Mouse (Mus musculus) forebrain, postnatal 0 days (tissue): ENCODE results near the gene Esr1. TPM values are rescaled to one million over a fixed set of nuclear protein-coding genes. Genes with fewer than 3 reads are reported as not detected.
A peak's percentile ranks its signal among the peaks of the same experiment; 100 is the strongest.

ENCODE experiments used
- ATAC-seq: fragments of 200-750 bp; cut with Nextera tagmentation; 2 replicates; pipeline ENCODE4 v1.8.0; 2017; ENCODE audit warnings: mild to moderate bottlenecking, moderate library complexity
- DNase-seq: peaks from one replicate; pipeline ENCODE4 v3.0.0-alpha.2; 2015
- H3K27ac ChIP-seq: fragments of 300-500 bp; sonication (generic); 2 replicates; pipeline ENCODE4 v1.5.1; 2014; ENCODE audit warnings: low read depth, mild to moderate bottlenecking, antibody characterized with exemption, low read length, moderate library complexity, mixed read lengths
- H3K27me3 ChIP-seq: fragments of 300-500 bp; sonication (generic); 2 replicates; pipeline ENCODE4 v1.6.1; 2014; ENCODE audit warnings: mild to moderate bottlenecking, low read length, mixed read lengths; ENCODE audit not compliant: insufficient read depth
- H3K36me3 ChIP-seq: fragments of 300-500 bp; sonication (generic); 2 replicates; pipeline ENCODE4 v1.6.1; 2014; ENCODE audit warnings: mild to moderate bottlenecking, moderate library complexity; ENCODE audit not compliant: insufficient read depth
- H3K4me1 ChIP-seq: fragments of 300-500 bp; sonication (generic); 2 replicates; pipeline ENCODE4 v1.6.1; 2014; ENCODE audit warnings: antibody characterized with exemption; ENCODE audit not compliant: insufficient read depth
- H3K4me2 ChIP-seq: fragments of 300-500 bp; sonication (generic); 2 replicates; pipeline ENCODE4 v1.6.1; 2014; ENCODE audit warnings: low read depth, mild to moderate bottlenecking, moderate library complexity
- H3K4me3 ChIP-seq: fragments of 300-500 bp; sonication (generic); 2 replicates; pipeline ENCODE4 v1.5.1; 2014; ENCODE audit warnings: low read depth, low read length, mixed read lengths
- H3K9ac ChIP-seq: fragments of 300-500 bp; sonication (generic); 2 replicates; pipeline ENCODE4 v1.6.1; 2014; ENCODE audit warnings: mild to moderate bottlenecking
- H3K9me3 ChIP-seq: fragments of 300-500 bp; sonication (generic); 2 replicates; pipeline ENCODE4 v1.6.1; 2016; ENCODE audit warnings: low read length
- CTCF ChIP-seq: sonication (generic); IDR thresholded peaks from 2 replicates; pipeline ENCODE4 v1.5.1; 2016; ENCODE audit warnings: antibody characterized with exemption, control low read depth, low read depth
- WGBS: fragments of 180-500 bp; shearing (Covaris S2); extraction: QIAGEN DNeasy Blood & Tissue Kit; methylation state at CpG from one replicate; pipeline ENCODE4 v1.1.7; 2014; 5-methylcytosine and 5-hydroxymethylcytosine counted together
- polyA plus RNA-seq: library from polyadenylated mRNA; unstranded; fragments of >200 nt; fragmentation: Nextera tagmentation; extraction: Ambion mirVana; gene quantifications from 2 replicates; pipeline ENCODE4 v1.2.1, GENCODE M21; 2015
- total RNA-seq: library from RNA; depleted of rRNA; stranded (reverse); fragments of >200 nt; gene quantifications from 2 replicates; pipeline ENCODE4 v1.2.3, GENCODE M21; 2014

Gene Esr1
- total and polyA plus RNA-seq, 2 experiments from 2014 or later, result 1.2 to 1.3 TPM

DNA sequence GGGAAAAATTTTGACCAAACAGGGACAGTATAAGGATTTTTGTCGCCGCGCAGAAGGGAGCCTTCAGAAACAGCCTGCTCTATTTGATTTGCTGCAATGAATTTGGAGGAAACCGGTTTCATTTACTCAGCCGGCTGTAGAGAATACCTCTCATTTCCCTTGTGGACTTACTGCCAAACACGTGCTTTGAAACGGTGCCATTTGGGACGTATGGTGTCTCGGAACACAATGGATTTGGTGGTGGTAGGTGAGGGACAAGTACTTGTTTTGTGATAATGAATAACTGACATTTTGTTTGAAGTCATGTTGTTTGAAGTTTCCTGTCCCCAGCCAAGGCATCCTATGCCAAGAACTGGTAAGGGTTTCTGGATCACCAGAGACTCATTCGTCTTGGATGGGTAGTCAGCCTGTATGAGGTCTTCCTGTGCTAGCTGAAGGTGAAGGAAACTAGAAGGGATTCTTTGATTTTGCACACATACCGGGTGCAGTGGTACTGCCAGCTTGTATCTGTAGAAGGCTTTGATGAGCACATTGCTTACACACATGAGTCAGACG lies 72.4 kb downstream of the Esr1 start:
- no peak for TF ChIP-seq CTCF
- H3K4me1 ChIP-seq, result no peaks in the 10 kb centered on the region
- H3K9me3 ChIP-seq, result no peaks in the 10 kb centered on the region
- H3K27ac ChIP-seq, result no peak overlapping the region
- 87% methylated on average over 12 of the region's 12 CpGs for WGBS
- ATAC-seq (no peak), DNase-seq (no peak)
- no peak overlapping the region for H3K9ac ChIP-seq
- H3K4me3 ChIP-seq, result no peak overlapping the region
- H3K36me3 ChIP-seq, result no peaks in the 10 kb centered on the region
- H3K27me3 ChIP-seq, result no peaks in the 10 kb centered on the region
- no peak overlapping the region for H3K4me2 ChIP-seq

DNA sequence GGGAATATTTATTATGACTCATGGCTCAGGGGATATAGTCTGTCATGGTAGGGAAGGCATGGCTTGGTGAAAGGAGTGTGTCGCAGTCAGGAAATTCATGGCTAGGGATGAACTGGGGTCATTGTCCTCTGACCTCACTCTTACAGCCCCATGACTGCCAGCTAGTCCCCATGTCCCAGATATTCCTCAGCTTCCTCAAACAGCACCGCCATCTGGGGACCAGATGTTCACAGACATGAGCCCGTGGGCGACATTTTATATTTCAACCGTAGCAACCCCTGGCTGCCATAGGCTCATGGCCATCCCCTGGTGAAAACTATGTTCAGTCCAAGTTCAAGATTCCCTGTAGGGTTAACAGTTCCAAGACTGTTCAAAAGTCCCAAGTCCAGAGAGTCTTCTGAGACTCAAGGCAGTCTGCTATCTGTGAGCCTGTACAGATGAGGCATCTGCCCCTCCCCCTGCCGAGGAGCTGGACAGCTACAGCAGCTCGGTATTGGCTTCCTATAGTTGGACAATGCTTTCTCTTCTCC lies 83.0 kb downstream of the Esr1 start:
- Histone ChIP-seq H3K27me3 (no peaks in the 10 kb centered on the region), H3K36me3 (no peaks in the 10 kb centered on the region), H3K4me3 (no peak overlapping the region), H3K4me1 (no peaks in the 10 kb centered on the region), H3K4me2 (no peak overlapping the region), H3K9ac (no peak overlapping the region), H3K27ac (no peak overlapping the region), H3K9me3 (no peaks in the 10 kb centered on the region)
- TF ChIP-seq CTCF, result no peak
- DNase-seq, result no peak
- WGBS, result 90% methylated on average over 7 of the region's 7 CpGs
- no peak for ATAC-seq

DNA sequence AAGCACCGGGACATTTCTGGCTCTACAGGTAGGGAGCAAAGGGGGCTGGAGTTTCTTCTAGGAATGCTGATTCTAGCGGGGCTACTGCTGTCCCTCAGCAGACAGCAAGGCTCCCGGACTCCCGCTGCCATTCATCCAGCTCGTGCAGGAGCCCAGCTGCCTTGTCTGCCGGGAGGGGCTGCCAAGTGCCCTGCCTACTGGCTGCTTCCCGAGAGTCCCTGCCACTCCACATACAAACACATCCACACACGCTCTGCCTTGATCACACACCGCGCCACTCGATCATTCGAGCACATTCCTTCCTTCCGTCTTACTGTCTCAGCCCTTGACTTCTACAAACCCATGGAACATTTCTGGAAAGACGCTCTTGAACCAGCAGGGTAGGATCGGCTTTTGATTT lies 98.5 kb downstream of the Esr1 start:
- no peak overlapping the region for H3K9ac ChIP-seq
- ATAC-seq, result peak; percentile 70
- no peaks in the 10 kb centered on the region for H3K9me3 ChIP-seq
- H3K4me2 ChIP-seq, result peak overlapping the region; percentile 55
- H3K4me3 ChIP-seq, result peak overlapping the region; percentile 35
- peak; percentile 55 for DNase-seq
- H3K36me3 ChIP-seq, result no peaks in the 10 kb centered on the region
- no peak for TF ChIP-seq CTCF
- no peak overlapping the region for H3K27ac ChIP-seq
- H3K4me1 ChIP-seq, result peaks cover 8% of the 10 kb centered on the region; the same call in 1 of the 2 replicates
- WGBS, result 3% methylated on average over 15 of the region's 15 CpGs
- H3K27me3 ChIP-seq, result peaks cover 19% of the 10 kb centered on the region; the same call in 1 of the 2 replicates

GRCm38 (mm10) chr10:4711434-4711833 lies 100.0 kb downstream of the Esr1 start:
- ATAC-seq (no peak), DNase-seq (no peak)
- H3K9me3 ChIP-seq, result no peaks in the 10 kb centered on the region
- peak overlapping the region; percentile 51; the same call in 1 of the 2 replicates for H3K4me3 ChIP-seq
- 49% methylated on average over 5 of the region's 5 CpGs for WGBS
- no peak overlapping the region for H3K9ac ChIP-seq
- H3K27me3 ChIP-seq, result peaks cover 19% of the 10 kb centered on the region; the same call in 1 of the 2 replicates
- H3K4me2 ChIP-seq, result peak overlapping the region; percentile 99; the same call in 1 of the 2 replicates
- H3K27ac ChIP-seq, result no peak overlapping the region
- TF ChIP-seq CTCF, result no peak
- H3K36me3 ChIP-seq, result no peaks in the 10 kb centered on the region
- H3K4me1 ChIP-seq, result peaks cover 8% of the 10 kb centered on the region; the same call in 1 of the 2 replicates

DNA sequence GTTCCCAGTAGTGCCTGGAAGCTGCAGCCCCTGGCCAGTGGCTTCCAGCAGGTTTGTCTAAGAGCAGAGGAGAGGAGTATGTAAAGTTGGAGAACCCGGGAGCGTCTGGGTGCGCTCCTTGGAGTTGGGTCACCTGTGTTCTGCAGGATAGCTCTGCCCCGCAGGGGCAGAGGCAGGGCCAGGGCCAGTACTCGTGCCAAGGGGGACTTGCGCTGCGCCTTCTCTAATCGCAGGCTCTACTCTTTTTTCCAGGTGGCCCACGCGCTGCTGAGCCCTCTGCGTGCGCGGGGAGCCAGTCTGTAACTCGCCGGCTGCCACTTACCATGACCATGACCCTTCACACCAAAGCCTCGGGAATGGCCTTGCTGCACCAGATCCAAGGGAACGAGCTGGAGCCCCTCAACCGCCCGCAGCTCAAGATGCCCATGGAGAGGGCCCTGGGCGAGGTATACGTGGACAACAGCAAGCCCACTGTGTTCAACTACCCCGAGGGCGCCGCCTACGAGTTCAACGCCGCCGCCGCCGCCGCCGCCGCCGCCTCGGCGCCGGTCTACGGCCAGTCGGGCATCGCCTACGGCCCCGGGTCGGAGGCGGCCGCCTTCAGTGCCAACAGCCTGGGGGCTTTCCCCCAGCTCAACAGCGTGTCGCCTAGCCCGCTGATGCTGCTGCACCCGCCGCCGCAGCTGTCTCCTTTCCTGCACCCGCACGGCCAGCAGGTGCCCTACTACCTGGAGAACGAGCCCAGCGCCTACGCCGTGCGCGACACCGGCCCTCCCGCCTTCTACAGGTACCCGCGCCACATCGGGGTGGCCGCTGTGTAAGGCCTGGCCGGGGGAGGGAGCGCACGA lies 100.9 kb downstream of the Esr1 start:
- no peaks in the 10 kb centered on the region for H3K9me3 ChIP-seq
- peak overlapping the region; percentile 51 for H3K4me3 ChIP-seq
- 5% methylated on average over 68 of the region's 68 CpGs for WGBS
- H3K4me2 ChIP-seq, result peak overlapping the region; percentile 99
- no peak overlapping the region for H3K27ac ChIP-seq
- H3K36me3 ChIP-seq, result no peaks in the 10 kb centered on the region
- TF ChIP-seq CTCF, result no peak
- H3K4me1 ChIP-seq, result peaks cover 8% of the 10 kb centered on the region; the same call in 1 of the 2 replicates
- peak; percentile 56 for ATAC-seq
- no peak for DNase-seq
- peaks cover 19% of the 10 kb centered on the region; the same call in 1 of the 2 replicates for H3K27me3 ChIP-seq
- H3K9ac ChIP-seq, result peak overlapping the region; percentile 58

DNA sequence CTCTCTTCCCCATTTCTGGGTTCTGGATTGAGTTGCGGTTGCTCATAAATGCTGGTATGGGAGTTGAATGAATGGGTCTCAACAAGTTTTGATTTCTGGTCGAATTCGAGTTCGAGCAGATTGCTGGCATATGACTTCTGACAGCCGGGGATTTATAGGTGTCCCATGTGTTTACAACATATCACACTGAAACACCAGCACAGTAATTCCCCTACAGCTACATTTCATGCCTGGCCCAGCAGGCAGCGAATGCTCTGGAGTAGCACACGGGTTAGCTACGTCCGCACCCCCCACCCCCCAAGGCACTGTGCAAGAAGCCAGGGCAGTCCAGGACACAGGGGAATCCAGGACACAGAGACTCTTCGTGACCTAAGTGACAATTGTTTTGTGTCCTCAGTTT lies 102.0 kb downstream of the Esr1 start:
- WGBS, result 75% methylated on average over 10 of the region's 10 CpGs
- ATAC-seq, result no peak
- peaks cover 19% of the 10 kb centered on the region; the same call in 1 of the 2 replicates for H3K27me3 ChIP-seq
- H3K9me3 ChIP-seq, result no peaks in the 10 kb centered on the region
- no peak overlapping the region for H3K4me3 ChIP-seq
- no peak overlapping the region for H3K9ac ChIP-seq
- TF ChIP-seq CTCF, result no peak
- H3K4me2 ChIP-seq, result no peak overlapping the region
- H3K27ac ChIP-seq, result no peak overlapping the region
- H3K4me1 ChIP-seq, result peaks cover 8% of the 10 kb centered on the region; the same call in 1 of the 2 replicates
- no peak for DNase-seq
- H3K36me3 ChIP-seq, result no peaks in the 10 kb centered on the region

- Histone ChIP-seq H3K4me3 (no peak overlapping the region), H3K36me3 (no peaks in the 10 kb centered on the region), H3K9me3 (no peaks in the 10 kb centered on the region), H3K27me3 (no peaks in the 10 kb centered on the region), H3K4me1 (no peaks in the 10 kb centered on the region), H3K9ac (no peak overlapping the region), H3K4me2 (no peak overlapping the region), H3K27ac (no peak overlapping the region)
- no peak for DNase-seq
- no peak for ATAC-seq
- TF ChIP-seq CTCF, result peak; percentile 42
- WGBS, result 48% methylated on average over 3 of the region's 3 CpGs
Observed at GRCm38 (mm10) chr10:4724851-4725250, 113.5 kb downstream of the Esr1 start.
